Mouse (Mus musculus) right cerebral cortex, postnatal 14 days (tissue): Measurements from ENCODE around the gene Rusc1.
A peak's percentile ranks its signal among the peaks of the same experiment; 100 is the strongest.

Experiments used
- DNase-seq: peaks from one replicate; pipeline ENCODE4 v3.0.0; 2022

The Rusc1 gene

DNA sequence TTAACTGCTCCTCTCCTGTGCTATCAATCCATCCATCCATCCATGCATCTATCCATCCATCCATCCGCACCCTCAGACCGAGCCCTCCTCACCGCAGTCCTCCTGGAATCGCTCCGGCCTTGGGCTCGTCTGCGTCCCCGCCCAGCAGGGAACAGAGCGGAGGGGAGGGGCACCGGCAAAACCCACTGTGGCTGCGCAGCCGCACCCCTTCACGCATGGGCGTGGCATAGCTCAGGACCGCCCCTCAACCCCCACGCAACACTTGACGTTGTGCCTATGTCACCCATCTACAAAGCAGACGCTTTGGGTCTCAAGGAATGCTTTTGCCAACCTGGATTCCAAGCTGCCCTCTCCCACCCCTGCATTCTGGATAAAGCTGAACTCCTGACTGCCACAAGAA, at the start of gene Rusc1:
Rusc1 (minus strand) TSS at position 137 of the 400 bp plus-strand sequence.
- DNase-seq: peak; percentile 92

DNA sequence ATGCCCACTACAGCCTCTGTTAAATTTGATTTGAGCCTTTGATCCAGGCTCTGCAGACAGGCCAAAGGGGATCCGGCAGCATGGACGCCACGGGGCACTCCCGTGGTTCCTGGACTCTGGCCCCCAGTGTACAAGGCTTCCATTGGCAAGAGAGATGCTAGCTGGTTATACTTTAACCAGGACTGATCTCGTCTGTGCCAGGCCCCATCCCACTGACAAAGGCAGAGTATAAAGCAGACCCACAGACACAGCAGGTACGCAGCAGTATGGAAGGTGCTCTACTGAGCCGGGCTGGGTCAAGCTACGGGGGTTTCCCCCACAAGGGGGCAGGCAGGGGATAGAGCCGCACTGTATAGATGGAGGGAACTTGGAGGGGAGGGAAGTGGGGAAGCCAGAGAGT, 43.3 kb upstream of the Rusc1 start:
- DNase-seq: no peak

- DNase-seq: no peak
Observed at GRCm38 (mm10) chr3:89135958-89136357, 42.8 kb upstream of the Rusc1 start, which contains the start of gene Pklr. Gene Pklr, plus strand, starts transcription at chr3:89136142.

DNA sequence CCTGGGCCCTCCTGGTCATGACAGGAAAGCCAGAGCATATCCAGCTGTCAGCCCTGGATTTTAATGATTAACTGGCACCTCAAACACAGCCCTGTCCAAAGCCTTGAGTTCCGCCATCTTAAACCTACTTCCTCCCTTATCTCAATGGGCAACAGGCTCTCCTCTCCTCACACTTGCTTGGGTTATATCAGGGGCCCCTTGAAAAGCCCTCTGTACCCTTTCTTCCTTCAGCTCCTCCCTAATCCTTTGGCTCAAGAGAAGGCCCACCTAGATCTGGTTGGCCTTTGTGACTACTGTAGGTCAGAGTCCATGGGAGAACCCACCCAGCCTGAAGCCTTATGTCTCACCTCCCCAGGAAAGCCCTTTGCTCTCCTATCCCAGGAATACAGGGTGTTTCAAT, 40.6 kb upstream of the Rusc1 start:
- no peak for DNase-seq

GRCm38 (mm10) chr3:89133063-89133450, 39.9 kb upstream of the Rusc1 start:
- no peak for DNase-seq

DNA sequence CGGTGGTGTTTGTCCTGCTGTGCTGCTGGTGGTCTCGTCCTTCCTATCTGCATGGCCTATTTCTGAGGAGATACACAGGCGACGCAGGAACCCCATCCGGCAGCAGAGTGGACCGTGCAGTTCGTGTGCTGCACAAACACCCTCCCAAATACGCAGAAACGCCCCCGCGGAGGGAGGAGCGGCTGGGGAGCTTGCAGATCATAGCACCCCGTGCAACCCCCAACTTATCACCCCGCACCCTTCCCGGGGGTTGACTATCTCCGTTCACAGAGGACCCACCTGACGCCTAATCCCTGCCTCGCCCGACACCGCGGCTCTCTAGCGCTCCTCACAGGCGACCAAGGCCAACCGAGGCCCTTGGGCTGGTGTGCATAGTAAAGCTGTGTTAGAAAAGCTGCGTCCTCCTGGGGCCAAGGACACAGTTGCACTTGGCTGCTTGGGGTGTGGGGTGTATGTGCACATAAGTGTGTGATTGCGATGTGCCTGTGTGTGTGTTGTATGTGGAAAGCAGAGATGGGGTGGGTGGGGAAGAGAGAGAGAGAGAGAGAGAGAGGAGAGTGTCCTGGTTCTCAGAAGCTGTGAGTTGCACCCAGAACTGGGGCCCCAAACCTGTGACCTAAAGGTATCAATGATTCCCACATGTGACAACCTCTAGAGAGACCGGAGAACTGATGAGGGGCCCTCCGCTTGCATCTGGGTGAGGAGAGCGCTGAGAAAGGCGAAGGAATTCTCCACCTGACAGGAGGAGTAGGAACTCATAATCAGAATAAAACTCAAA, 39.4 kb upstream of the Rusc1 start:
- peak; percentile 51 for DNase-seq

GRCm38 (mm10) chr3:89131816-89132215, 38.7 kb upstream of the Rusc1 start:
- no peak for DNase-seq

DNA sequence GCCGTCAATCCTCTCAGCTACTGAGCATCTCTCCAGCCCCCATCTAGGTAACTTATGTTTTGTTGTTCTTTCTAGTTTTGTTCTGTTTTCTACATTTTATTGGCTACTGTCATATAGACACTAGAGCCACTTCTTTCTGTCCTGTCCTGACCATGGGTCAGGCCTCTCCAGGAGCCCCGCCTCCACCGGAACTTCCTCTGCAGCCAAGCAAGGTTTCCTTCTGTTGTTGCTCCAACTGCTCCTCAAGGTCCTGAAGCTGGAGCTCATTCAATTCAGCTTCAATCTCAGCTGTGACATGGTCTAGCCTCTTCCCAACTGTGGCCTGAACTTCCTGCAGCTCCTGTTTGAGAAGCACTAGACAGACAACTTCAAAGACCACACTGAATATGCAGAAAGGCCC, 36.8 kb upstream of the Rusc1 start:
- DNase-seq: no peak

- no peak for DNase-seq
Observed at GRCm38 (mm10) chr3:89125981-89126380, 32.9 kb upstream of the Rusc1 start.

DNA sequence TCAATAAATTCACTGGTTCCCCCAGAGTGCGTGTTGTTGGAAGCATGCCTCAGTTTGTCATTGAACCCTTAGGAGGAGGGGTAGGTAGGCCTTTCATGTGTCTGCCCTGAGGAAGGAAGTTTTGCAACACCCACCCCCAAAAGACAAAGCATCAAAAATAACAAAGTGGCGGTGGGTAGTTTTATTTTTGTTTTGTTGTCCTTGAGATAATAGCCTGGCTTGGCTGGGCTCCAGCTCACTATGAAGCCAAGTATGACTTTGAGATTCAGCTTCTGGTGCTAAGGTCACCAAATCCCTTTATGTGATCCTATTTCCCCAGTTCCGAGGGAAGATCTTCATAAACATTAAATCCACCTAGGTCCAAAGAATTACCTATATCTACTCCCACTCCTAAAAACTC, 31.1 kb upstream of the Rusc1 start:
- DNase-seq: no peak

- DNase-seq: no peak
Observed at GRCm38 (mm10) chr3:89123313-89123712, 30.2 kb upstream of the Rusc1 start.

GRCm38 (mm10) chr3:89115522-89115921, 22.4 kb upstream of the Rusc1 start:
- no peak for DNase-seq

DNA sequence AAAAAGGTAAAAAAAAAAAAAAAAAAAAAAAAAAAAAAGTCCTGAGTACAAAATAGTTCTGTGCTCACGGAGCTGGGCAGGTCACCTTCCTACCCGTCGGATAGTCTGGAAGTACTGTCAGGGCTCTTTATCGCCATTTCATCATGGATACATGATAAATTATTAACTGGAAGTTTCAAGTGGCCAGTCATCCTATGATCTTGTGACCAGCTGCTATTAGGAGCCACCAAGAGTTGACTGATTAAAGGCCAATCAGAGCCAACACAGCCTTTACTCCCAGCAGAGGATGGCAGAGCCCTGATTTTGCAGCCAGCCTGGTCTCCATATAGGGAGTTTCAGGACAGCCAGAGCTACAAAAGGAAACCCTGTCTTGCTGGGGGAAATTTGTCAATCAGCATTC, 19.9 kb upstream of the Rusc1 start:
- no peak for DNase-seq

- no peak for DNase-seq
Observed at GRCm38 (mm10) chr3:89108146-89108545, 15.0 kb upstream of the Rusc1 start.

GRCm38 (mm10) chr3:89107545-89107944, 14.4 kb upstream of the Rusc1 start:
- no peak for DNase-seq

DNA sequence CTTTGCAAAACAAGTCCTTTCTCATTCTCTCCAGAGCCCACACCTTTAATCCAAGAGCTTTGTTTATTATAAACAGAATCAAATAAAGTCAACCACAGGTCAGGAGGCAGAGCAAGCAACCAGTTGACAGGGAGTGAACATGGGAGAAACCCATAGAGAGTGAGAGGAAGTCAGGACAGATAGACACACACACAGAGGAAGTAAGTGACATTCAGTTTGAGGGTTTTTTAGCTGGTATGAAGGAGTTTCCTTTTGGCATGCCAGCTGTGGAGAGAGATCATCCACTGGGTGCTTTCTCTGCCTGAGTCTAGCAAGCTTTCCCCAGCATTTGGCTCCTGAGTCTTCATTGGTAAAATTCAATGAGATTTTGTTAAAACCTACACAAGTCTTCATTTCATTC, 13.8 kb upstream of the Rusc1 start:
- DNase-seq: no peak

GRCm38 (mm10) chr3:89103291-89103595, 10.1 kb upstream of the Rusc1 start:
- no peak for DNase-seq

DNA sequence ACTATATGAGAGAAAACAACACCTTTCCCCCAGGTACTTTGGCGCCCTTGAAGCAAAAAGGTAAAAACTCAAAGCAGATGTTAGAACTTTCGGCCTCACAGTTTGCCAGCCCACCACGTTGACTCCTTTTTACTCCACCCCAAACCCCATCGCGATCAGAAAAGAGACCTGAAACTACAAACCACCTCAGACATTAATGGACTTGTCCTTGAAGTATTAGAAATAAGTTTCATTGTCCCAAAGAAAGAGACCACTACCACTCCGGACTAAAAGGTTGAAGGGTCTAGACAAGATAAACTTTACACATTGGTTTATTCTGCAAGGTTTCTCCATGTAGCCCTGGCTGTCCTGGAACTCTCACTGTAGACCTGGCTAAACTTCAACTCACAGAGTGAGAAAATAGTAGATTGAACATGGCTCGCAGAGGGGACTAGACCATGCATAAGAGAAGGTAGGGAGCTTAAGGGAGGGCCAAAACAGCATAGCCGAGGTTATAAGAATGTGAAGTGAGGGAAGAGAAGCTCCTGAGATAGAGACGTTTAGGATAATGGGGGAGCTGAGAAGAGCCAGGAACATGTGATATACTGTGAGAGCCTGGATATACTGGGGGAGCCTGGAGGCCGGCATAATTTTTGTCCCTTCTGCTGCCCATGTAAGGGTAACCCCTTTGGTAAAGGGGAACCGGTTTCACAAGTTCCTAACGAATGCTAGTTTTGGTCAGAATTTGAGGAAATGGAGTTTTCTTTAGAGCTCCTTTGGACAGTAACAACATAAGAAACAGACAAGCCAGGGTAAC, 9.6 kb upstream of the Rusc1 start:
- DNase-seq: no peak

- peak; percentile 92 for DNase-seq
Observed at GRCm38 (mm10) chr3:89101812-89102494, 8.8 kb upstream of the Rusc1 start, which contains the start of gene Fdps. Gene Fdps, minus strand, starts transcription at chr3:89101959.

GRCm38 (mm10) chr3:89101459-89101811, 8.3 kb upstream of the Rusc1 start:
- peak; percentile 66 for DNase-seq

DNA sequence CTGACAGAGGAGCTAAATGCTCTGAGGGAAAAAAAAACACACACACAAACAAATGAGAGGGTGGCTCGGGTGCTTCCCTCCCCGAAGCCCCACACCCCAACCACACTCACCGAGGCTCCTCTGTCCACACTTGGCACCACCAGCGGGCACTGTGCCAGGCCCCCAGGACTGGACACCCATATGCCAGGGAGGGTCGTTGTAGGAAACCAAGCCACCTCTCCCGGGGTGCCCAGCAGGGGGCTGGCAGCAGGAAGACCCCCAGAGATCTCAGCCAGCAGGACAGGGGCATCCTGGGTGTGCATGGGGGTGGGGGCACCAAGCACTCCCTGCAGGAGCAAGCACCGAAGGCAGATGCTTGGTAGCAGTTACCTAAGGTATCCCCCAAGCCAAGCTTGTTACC, 7.7 kb upstream of the Rusc1 start, which contains the start of gene Gm43738:
Gm43738 (minus strand) TSS at position 289 of the 400 bp plus-strand sequence.
- no peak for DNase-seq

DNA sequence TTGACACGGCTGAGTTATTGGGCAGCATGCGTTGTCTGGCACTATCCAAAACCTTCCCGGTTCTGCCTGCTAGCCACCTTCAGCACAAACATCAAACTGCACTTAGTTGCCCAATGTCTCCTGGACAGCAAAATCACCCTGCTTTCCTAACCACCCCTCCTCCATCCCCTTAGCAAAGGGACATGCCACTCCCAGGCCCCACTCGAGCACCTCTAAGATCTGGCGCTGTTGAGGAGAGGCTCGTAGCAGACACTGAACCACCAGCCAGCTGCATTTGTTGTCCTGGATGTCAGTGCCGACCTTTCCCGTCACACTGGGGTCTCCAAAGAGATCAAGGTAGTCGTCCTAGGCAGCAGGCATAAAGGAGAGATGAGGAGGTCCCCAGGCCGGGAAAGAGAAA, 910 bp upstream of the Rusc1 start:
- no peak for DNase-seq

DNA sequence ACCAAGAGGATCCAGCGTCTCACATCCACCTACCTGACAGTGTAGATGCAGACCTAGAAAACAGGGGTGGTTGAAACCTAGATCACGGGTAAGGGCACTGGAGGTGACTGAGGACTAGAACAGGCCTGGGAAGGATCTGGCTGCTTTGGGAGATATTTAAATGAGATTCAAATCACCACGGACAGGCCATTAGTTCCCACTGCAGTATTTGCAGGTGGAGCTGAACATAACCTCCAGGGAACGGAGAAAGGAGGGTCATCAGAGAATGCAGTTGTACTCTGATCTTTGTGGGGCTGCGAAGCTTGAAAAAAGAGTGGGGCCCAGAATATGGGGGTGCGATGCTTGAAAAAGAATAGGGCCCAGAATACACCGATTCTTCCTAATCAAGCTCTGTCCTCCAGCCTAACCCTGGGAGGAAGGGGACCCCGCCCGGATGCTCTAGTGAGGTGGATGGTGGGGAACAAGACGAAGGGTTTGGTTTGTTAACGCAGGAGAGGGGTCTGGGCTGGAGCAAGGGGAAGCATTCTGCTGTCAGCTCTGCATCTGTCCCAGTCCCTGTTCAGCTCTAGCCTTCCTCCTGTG, 511 bp downstream of the Rusc1 start:
- DNase-seq: no peak
